Mouse (Mus musculus) embryo, embryonic 11 days (tissue): ENCODE results near the gene Rptor.

Source experiments
- DNase-seq: peaks from one replicate; pipeline ENCODE4 v3.0.0-alpha.2; 2015

The Rptor gene

DNA sequence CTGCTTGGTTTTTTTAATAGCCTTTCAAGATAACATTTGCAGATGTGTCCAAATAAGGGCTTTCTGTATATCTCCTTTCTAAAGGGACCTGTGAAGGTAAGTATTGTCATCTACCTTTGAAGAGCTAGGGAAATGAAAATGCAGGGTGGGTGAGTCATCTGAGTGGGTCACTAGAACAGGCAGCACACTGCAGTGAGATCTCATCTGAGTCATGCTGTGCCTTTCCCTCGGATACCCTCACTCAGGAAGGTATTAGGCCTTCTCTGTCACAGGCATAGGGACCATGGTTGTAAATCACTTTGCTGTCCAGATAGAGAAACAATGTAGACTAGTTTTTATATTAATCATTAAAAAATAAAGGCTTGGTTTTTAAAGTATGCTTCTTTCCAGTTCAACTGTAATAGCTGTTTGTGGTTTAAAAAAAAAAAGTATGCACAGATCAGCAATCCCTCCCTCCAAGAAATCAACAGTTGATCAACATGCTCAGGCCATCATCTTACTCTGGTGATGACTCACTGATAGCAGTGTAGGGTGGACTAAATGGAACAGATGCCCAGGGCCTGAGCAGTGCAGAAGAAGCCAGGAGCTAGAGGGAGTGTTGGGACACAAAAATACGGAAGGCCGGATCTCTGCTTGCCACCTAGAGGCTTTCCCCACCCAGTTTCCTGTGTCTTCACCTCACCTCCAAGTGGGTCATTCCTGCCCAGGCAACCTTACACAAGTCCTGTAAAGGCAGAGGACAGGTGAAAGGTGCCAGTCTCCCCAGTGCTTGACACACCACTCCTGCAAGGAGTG, 186.4 kb downstream of the Rptor start:
- no peak for DNase-seq

DNA sequence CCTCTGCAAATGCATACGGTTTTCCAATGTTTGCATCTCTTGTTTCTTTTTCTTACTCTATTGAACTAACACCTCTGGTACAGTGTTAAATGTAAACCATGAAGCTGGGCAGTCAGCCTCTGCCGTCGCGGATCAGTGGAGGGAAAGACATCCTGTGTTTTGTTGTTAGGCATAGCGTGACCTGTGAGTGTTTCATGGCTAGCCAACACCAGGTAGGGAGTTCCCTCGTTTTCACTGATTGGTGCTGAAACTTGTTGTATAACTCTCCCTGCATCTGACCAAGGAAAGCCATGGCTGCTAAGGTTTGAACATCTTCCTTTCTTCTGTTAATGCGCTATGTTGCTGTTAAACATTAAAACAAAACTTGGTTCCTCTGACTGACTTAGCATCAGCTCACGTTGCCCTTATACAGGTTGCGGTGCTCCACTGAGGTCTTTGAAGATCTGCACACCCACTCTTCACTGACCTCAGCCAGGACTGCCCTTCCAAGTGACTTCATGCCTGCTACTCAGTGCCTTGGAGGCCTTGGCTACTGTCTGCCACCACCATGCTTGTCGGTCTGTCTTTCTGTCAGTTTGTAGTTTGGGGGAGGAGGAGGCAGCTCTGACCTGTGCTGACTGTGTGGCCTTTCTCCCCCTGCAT, 189.3 kb downstream of the Rptor start:
- DNase-seq = no peak

DNA sequence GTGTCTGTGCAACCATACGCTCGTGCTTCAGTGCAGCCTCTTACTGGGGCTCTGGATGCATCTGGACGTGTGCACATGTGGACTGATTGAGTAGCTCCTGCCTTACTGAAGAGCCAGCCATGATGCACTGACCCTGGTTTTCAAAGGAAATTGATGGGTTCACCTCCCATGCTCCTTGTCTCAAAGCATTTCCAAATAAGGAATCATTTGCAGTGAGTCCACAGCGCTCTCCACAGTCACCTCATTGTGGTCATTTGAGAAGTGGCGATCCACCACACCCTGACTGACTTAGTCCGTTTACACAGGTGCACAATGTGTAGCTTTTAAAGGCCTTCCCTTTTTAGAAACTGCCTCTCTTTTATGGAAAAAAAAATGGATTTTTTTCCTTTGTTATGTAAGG, 190.7 kb downstream of the Rptor start:
- DNase-seq = peak; percentile 28

DNA sequence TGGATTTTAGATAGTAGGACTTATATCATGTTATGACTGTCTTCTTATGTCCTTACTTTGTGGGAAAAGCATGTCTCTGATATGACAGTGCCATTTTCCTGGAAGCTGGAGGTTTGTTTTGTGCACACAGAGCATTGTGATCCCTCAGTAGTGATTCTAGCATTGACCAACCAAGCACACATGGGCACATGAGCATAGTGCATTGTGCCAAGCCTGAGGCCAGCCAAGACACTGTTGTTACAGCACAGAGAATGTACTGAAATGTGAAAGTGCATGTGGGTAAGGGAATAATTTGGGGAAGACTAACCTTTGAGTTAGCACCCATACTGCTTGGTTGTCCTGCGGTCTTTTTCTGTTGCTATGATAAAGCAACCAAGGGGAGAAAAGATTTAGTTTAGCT, 191.3 kb downstream of the Rptor start:
- no peak for DNase-seq

DNA sequence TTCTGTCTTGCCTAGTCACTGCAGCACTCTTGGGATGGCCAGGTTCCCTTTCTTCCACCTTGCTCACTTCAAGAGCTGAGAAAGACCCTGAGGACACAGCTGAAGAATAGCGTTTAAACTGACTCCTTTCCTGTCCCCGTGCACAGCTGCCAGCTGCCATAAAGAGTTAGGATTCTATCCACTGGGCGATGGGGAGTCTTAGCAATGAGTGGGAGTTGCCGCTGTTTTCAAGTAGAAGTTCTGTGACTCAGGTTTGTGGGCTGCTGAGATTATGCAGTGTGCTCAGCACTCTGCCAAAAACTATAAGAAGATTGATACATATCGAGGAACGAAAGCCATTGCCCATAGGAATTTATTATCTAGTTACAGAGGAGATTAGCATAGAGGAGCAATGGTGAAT, 192.0 kb downstream of the Rptor start:
- no peak for DNase-seq

DNA sequence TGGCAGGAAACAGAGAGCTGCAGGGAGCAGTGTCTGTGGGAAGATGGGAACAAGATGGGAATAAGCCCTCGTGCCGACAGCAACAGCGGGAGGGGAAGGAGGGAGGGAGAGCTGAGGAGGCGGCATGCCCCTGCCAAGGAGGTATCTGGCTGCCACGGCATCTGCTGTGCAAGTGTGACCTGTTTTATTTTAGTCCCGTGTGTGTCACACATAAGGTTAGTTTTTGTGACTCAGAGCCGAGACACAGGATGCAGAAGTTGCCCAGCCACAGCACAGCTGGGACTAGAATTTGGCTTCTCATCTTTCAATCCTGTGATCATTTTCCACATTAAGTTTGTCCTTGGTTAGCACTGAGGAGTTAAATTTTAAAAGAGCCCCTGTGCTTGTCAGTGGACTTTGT, 193.7 kb downstream of the Rptor start:
- no peak for DNase-seq

DNA sequence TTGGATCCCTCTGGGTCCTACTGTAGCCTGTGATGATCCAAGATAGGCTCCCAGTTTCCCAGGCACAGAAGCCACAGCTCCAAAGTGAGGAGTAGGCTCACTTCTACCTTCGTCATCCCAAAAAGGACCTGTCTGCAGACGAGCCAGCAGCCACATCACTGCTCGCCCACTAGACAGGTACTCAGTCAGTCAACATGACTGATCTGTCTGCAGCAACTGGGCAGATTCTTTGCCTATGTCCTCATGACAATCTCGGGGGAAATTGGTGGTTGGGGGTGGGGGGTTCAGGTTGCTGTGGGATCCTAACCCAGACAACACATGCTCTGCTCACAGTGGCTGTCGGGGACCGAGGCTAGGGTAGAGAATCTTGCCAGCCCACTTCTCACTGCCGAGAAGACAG, 194.1 kb downstream of the Rptor start:
- no peak for DNase-seq

DNA sequence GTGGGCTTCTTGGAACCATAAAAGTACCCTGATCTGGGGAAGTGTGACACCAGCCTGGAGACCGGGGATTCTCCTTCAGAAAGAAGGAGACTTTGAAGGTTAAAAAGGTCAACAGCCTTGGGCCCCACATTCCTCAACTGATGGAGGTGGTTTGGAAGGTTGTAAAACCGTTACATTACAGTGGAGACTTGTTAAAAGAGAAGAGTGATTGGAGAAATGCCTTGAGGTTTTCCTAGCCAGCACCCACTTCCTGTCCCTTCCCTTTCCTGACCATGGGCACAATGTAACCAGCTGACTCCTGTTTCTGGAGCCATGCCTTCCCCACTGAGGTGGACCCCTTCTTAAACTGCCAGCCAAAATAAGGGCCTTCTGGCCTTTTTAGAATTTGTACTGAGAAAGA, 196.8 kb downstream of the Rptor start:
- DNase-seq = no peak

DNA sequence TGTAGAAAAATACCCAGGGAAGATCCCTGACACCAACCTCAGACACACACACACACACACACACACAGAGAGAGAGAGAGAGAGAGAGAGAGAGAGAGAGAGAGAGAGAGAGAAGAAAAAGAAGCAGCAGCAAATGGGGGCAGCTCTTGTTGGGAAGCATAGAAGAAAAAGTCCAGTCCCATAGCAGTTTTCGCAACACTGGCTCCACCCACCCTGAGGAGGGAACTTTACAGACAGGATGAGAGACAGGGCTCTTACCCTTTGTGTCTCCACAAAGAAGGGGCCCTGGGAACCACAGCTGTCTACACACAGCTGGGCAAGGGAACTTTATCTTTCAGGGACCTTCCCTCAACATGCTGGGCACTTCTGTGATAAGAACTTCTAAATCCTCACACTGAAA, 199.2 kb downstream of the Rptor start:
- DNase-seq = no peak

DNA sequence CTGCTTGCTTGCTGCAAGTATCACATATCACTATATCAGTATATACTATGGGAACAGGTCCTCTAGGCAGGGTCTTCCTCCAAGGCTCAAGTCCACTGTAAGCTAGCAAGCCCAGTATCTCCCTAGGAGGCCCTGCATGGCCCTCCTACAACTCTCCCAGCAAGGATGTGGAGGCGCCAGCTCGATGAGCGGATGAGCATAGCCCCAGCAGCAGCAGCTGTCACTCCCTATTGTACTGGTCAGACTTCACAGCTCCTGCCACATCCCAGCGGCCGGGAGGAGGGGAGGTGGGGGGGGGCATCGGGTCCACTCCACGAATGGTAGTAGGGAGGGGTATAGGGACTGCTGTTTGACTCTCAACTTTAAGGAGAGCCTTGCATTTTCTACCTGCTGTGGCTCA, 200.2 kb downstream of the Rptor start:
- no peak for DNase-seq

DNA sequence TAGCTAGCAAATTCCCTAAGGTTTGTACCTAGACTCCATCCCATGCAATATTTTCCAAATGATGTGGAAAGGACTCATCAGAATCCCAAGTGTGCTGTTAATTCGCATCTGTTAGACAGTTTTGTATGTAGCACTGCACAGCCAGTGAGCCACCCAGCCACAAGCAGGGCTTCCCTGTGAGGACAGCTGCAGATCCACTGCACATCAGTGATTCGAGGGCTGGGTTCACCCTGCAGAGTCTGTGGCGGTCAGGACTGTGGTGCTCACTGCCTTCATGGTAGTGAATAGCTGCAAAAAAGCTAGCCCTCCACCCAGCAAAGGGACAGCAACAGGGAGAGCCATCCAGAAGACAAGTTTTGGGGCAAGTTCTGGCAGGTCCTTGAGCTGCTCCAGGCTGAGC, 201.7 kb downstream of the Rptor start:
- DNase-seq = no peak

DNA sequence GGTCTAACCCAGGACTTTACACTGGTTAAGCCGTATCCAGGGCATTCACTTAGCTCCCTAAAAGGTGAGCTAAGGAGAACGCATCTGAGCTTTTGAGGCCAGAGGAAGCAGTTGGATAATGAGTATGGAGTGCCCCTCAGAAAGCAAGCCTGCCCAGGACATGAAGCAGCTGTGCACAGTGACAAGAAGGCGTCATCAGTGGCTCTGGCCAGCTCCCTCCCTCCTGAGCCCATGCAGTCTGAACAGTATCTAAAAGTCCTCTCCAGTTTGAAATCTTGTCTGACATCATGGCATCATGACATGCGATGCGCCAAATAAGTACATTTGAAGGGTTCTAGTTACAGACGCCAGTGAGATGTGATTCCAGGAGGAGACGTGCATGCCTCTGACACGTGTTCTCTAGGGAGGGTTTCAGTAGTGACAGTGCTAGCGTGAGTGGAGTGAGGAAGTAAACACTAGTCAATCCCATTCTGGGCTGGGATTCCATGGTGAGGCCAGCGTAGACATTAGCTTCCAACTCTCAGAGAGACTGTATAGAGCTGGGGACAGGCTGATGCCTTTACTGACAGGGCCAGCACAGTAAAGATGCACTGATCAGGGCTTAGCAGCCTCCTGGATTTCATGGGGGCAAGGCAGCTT, 202.5 kb downstream of the Rptor start:
- no peak for DNase-seq

DNA sequence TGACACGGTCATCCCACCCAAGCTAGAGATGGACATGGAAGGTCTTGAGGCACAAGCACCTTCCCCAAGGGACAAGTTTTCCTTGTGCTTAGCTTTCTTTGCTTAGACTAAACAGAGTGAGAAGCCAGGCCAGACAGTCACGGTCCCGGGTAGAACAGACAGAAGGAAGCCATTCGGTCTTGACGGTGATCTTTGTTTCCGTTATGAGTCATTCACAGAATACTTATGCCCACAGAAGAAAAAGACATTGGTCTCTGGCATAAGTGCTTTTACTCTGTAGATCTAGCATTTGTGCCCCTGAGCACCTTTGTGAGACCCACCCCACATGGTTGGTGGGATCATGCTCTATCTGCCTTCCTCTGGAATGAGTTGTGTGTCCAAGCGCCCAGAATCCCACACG, 203.8 kb downstream of the Rptor start:
- no peak for DNase-seq

DNA sequence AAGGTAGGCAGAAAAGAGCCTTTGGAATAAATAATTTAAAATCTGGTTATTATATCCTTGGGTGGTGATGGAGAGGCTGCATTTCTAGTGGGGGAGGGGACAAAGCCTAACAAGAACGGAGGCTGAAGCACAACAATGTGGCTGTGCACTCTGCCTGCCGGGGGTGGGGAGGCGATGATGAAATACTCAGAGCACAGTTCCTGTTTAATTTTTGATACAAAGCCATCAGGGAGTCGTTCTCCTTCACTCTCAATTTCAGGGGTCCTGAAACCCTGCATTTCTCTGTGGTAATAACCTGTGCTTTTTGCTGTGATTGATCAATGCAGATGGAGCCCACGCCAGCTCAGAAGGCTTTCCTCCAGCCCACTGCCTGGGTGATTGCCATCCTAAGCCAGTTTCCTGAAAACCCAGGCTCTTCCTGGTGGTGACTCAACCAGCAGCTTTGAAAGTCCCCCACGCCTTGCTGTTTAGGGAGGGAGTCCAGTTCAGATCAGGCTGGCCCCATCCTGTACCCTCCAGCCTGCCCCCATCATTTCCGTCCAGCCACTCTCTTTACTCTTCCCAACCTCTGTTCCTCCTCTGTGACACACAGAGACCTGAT, 204.8 kb downstream of the Rptor start:
- no peak for DNase-seq

DNA sequence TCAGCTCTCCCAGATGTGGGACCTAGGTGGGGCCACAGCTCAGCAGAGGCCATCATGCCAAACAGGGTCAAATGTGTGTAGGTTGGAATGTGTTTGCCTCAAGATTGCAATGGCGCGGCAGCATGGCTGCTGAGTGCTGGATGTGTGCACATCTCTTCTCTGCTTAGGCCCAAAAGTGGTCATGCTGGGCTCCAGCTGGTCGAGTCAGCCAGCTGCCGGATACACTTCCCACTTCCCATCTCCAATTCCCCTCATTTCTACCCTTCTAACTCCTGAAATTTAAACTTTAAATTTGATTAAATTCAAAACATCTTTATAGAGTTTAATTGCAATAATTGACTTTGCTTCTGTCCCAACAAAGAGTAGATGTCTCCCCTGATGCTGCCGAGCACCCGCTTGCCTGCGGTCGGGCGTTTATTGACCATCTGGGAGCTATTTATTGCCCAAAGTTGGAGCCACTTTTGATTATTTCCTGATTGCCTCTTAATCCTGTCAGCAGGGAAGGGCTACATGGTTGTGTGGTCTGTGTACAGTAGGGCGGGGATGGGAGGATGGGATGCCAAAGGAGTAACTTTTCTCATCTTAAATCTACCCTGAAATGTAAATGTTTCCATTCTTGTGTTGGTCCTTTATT, 206.1 kb downstream of the Rptor start:
- DNase-seq = no peak

DNA sequence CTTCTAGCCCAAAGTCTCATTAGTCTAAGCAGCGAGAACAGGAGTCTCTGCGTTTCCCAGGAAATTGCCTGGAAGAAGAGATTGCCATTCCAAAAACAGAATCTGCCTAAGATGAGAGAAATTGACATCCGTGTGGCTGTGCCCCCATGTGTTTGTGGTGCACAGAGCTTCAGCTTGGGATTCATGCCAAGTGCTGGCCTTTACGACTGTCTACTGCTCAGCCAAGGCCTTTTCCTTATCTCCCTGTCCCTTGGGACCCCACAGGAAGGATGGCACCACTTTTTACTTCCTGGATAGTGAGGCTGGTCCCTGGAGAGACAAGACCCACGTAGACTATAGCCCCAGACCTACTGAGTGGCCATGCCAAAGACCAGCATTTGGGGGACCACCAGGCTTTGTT, 206.6 kb downstream of the Rptor start:
- no peak for DNase-seq

DNA sequence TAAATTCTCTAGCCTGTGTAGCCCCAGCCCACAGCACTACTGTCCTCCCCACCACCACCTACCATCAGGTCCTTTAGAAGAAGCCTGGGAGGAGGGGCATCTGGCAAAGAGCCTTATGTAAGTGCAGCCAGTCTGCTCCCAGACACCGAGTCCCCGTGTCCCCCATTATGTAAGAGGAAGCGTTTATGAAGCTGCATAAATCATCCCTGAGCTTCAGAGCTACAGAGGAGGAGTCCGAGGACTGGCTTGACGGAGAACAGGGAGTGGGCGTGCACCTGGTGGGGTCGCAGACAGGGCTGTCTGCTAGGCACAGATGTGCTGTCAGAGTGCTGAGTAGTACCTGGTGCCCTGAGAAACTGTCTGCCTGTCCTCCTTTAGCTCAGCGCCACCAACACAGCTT, 208.3 kb downstream of the Rptor start:
- DNase-seq = no peak

DNA sequence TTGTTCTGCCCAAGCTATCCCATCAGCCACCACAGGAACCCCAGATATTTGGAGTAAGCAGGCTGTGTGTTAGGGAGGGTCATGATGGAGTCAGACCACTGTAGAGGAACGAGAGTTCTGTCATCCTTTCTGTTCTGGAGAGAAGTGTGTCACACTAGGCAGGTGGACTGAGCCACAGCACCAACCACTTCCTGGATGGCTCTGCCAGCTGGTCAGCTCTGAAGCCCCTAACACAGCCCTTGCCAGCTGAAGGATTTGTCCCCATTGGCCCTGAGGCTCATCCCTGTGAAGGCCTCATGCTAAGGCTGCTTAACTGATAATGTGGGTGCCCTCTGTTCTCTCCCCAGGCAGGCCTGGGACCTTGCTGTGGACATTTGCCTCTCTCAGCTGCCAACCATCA, 208.9 kb downstream of the Rptor start:
- DNase-seq = no peak

DNA sequence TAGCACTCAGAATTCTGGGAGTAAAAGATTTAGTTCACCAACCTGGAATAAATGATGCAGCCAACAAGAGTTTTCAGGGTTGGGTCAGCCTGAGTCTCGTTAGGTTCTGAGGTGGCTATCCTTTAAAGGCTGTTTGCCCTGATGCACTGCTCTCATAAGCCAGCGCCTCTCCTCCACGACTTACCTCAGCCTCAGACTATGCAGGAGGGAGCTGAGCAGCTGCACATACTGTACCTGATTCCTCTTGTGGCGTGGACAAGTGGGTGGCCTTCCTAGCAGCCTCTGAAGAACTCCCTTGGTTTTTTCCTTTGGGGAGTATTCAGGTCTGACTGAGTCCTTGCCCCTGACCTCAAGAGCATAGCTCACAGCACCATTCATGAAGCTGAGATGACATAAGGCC, 209.4 kb downstream of the Rptor start:
- no peak for DNase-seq

DNA sequence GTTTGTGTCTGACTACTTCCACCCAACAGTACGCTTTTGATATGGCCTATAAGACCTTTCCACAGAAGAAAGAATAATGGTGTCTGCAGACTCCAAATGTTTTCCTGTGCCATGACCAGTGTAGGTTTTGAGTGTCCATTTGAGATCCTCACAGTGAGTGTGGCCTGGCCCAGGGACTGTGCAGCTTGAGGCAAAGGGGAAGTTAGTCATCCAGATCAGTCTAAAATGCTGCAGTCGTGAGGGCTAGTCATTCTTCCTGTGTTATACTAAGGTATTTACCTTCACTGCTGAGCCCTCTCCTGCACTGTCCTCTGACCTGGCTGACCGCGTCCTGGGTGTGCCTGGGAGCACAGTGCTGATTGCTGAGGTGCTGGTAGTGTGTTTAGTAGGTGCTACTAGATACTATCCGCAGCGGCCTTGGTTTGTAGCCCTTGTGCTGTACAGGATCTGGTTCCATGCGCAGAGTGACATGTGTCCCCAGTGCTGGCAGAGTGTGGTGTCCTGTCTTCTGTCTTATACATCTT, 211.4 kb downstream of the Rptor start:
- no peak for DNase-seq

DNA sequence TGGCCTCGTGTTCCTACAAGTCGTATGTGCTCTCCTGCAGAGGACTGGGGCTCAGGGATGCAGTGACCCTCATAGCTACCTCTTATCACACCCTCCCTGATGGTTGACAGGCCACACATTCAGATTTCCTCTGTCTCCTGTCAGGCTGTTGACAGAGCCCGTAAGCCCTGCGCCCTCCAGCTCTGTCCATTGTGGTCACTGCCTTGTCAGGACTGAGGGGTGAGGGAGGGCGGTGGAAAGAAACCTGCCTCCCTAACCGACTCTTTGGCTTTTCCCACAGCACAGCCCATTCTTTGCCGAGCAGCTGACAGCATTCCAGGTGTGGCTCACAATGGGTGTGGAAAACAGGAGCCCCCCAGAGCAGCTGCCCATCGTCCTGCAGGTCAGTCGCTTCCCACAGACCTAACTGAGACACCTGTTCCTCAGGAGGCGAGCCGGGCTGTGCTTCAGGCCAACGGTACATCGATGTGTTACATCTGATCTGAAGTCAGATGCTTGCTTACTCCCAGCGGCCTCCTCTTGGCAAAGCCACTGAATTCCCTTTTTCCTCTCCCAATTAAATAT, 214.2 kb downstream of the Rptor start:
- no peak for DNase-seq

DNA sequence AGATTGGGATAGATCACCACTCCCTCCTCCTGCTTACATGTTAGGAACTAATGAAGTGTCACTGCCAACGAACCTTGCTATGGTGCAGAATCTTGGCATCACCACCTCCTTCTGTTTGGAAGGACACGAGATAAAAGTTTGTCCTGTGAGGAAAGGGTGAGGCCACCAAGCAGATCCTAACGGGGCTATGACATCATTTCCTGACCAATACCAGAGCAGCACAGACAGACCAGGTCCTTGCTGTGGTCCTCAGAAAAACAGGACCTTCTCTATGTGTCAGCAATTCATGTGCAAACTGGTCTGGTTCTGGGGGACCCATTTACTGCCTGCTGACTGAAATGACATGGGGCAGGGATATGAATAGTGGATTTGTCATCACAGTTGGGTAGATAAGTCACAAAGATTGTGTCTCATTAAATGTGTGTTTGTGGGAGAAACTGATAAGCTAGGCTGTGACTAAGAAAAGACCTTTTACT, 214.7 kb downstream of the Rptor start:
- no peak for DNase-seq

DNA sequence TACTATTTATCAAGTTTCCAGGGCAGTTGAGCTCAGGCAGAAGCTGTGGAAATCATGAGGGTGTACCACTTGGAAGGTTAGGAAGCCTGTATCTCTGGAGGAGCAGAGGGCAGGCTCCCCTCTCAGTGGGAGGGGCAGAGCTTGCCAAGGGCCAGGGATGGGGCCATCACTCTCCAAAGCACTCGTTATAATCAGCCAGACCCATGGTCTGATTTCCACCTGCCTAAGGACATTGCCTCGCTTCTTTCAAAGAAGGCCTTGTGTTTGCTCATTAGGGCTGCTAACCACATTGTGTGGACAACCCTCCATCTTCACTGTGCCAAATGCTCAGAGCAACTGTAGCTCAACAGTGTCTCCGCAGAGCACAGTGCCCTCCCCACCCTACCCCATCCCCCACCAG, 215.2 kb downstream of the Rptor start:
- DNase-seq = no peak
